Mouse (Mus musculus): ENCODE data around the gene Tob2.

DNA sequence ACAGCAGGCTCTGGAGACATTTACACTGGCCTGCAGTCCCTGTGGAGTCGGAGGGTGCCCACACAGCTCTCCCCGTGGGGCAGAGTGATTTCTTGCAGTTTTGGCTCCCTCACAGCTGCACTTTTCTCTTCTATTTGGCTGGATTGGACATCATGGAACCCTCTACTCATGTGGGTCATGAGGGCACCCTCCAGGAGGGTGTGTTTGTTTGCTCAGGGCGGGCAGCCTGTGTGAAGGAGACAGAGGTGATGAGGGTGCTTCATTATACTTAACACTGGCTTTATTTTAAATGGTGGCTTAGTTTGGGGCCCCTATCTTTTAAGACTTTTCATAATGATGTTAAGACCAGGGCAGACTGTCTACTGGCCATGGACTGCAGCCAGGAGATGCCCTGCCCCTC, 33.8 kb downstream of the Tob2 start:
- TF ChIP-seq CTCF (IDR thresholded peaks at IDR 0.05; ENCODE audit: extremely low read depth, insufficient read depth, low read length) = no peak
- no peak for TF ChIP-seq POLR2A (IDR thresholded peaks at IDR 0.05; ENCODE audit: extremely low read depth, insufficient read depth, low read length)
